Mouse (Mus musculus): ENCODE measurements around the gene Rasa2. TPM values are rescaled to one million over a fixed set of nuclear protein-coding genes. Genes with fewer than 3 reads are reported as not detected.
A peak's percentile ranks its signal among the peaks of the same experiment; 100 is the strongest.
"Not testable (repeated sequence)": the region's sequence is repeated elsewhere in the genome, so short reads cannot be mapped to it uniquely, and the experiment has no call there.

Rasa2 gene
- polyA plus RNA-seq, 1 experiment = 1.2 TPM

GRCm38 (mm10) chr9:96650807-96651206, 19.4 kb upstream of the Rasa2 start:
- Histone ChIP-seq H3K27me3 (ENCODE audit: control insufficient read depth, insufficient read depth, insufficient read length) (no peaks in the 10 kb centered on the region), H3ac (ENCODE audit: control insufficient read depth, insufficient read length) (no peak overlapping the region), H3K36me3 (ENCODE audit: control insufficient read depth, insufficient read depth) (no peaks in the 10 kb centered on the region), H3K79me2 (ENCODE audit: control insufficient read depth, insufficient read depth) (no peaks in the 10 kb centered on the region), H3K4me3 (no peak overlapping the region), H3K4me2 (ENCODE audit: low read depth) (no peak overlapping the region)
- no peak for TF ChIP-seq CEBPB (IDR thresholded peaks at IDR 0.05; ENCODE audit: insufficient read depth, poor library complexity, severe bottlenecking)
- no peak for TF ChIP-seq TCF12 (IDR thresholded peaks at IDR 0.05; ENCODE audit: insufficient read depth, poor library complexity, severe bottlenecking)
- no peak for TF ChIP-seq USF1 (IDR thresholded peaks at IDR 0.05; ENCODE audit: low read depth)
- TF ChIP-seq REST (IDR thresholded peaks at IDR 0.05; ENCODE audit: insufficient read depth, insufficient read length) = no peak
- TF ChIP-seq MYOD1 (IDR thresholded peaks at IDR 0.05; ENCODE audit: control insufficient read depth in 1 of 3, insufficient read length in 2 of 3, low read depth in 2 of 3) = no peak
- TF ChIP-seq MYOG (IDR thresholded peaks at IDR 0.05; ENCODE audit: control insufficient read depth in 1 of 3, insufficient read depth in 1 of 3, insufficient read length in 2 of 3, low read depth in 2 of 3) = no peak
- no peak for TF ChIP-seq TCF3 (IDR thresholded peaks at IDR 0.05; ENCODE audit: insufficient read length, low read depth)
- TF ChIP-seq POLR2AphosphoS2 (IDR thresholded peaks at IDR 0.05; ENCODE audit: insufficient read length, low read depth) = no peak

GRCm38 (mm10) chr9:96649924-96650323, 18.5 kb upstream of the Rasa2 start:
- H3K36me3 ChIP-seq (ENCODE audit: control insufficient read depth, insufficient read depth) = no peaks in the 10 kb centered on the region
- TF ChIP-seq MYOD1 (IDR thresholded peaks at IDR 0.05; ENCODE audit: control insufficient read depth in 1 of 3, insufficient read length in 2 of 3, low read depth in 2 of 3) (peak in 2 of 3 experiments; percentile 30 to 86), REST (IDR thresholded peaks at IDR 0.05; ENCODE audit: insufficient read depth, insufficient read length) (no peak), USF1 (IDR thresholded peaks at IDR 0.05; ENCODE audit: low read depth) (no peak), MYOG (IDR thresholded peaks at IDR 0.05; ENCODE audit: control insufficient read depth in 1 of 3, insufficient read depth in 1 of 3, insufficient read length in 2 of 3, low read depth in 2 of 3) (peak in 1 of 3 experiments; percentile 26), CEBPB (IDR thresholded peaks at IDR 0.05; ENCODE audit: insufficient read depth, poor library complexity, severe bottlenecking) (no peak), MAX (IDR thresholded peaks at IDR 0.05; ENCODE audit: low read depth) (no peak), POLR2A (IDR thresholded peaks at IDR 0.05; ENCODE audit: insufficient read length, low read depth) (no peak), TCF12 (IDR thresholded peaks at IDR 0.05; ENCODE audit: insufficient read depth, poor library complexity, severe bottlenecking) (no peak), SRF (IDR thresholded peaks at IDR 0.05; ENCODE audit: control insufficient read depth, insufficient read length, low read depth) (no peak), E2F4 (IDR thresholded peaks at IDR 0.05; ENCODE audit: insufficient read depth) (no peak)
- no peaks in the 10 kb centered on the region for H3K27me3 ChIP-seq (ENCODE audit: control insufficient read depth, insufficient read depth, insufficient read length)
- no peak overlapping the region for H3K4me2 ChIP-seq (ENCODE audit: low read depth)
- H3K4me3 ChIP-seq = no peak overlapping the region
- no peaks in the 10 kb centered on the region for H3K79me2 ChIP-seq (ENCODE audit: control insufficient read depth, insufficient read depth)
- H3ac ChIP-seq (ENCODE audit: control insufficient read depth, insufficient read length) = no peak overlapping the region

- Histone ChIP-seq H3K79me2 (ENCODE audit: control insufficient read depth, insufficient read depth) (no peaks in the 10 kb centered on the region), H3ac (ENCODE audit: control insufficient read depth, insufficient read length) (no peak overlapping the region), H3K4me3 (no peak overlapping the region), H3K4me2 (ENCODE audit: low read depth) (no peak overlapping the region), H3K36me3 (ENCODE audit: control insufficient read depth, insufficient read depth) (no peaks in the 10 kb centered on the region), H3K27me3 (ENCODE audit: control insufficient read depth, insufficient read depth, insufficient read length) (no peaks in the 10 kb centered on the region)
- TF ChIP-seq MYOG (IDR thresholded peaks at IDR 0.05; ENCODE audit: control insufficient read depth in 1 of 3, insufficient read depth in 1 of 3, insufficient read length in 2 of 3, low read depth in 2 of 3) = no peak
- TF ChIP-seq MYOD1 (IDR thresholded peaks at IDR 0.05; ENCODE audit: control insufficient read depth in 1 of 3, insufficient read length in 2 of 3, low read depth in 2 of 3) = no peak
- TF ChIP-seq CEBPB (IDR thresholded peaks at IDR 0.05; ENCODE audit: insufficient read depth, poor library complexity, severe bottlenecking) = no peak
These were observed 17.9 kb upstream of the Rasa2 start for GRCm38 (mm10) chr9:96649362-96649761.

- Histone ChIP-seq H3ac (ENCODE audit: control insufficient read depth, insufficient read length) (no peak overlapping the region), H3K4me2 (ENCODE audit: low read depth) (no peak overlapping the region), H3K36me3 (ENCODE audit: control insufficient read depth, insufficient read depth) (no peaks in the 10 kb centered on the region), H3K27me3 (ENCODE audit: control insufficient read depth, insufficient read depth, insufficient read length) (no peaks in the 10 kb centered on the region), H3K79me2 (ENCODE audit: control insufficient read depth, insufficient read depth) (no peaks in the 10 kb centered on the region), H3K4me3 (no peak overlapping the region)
- TF ChIP-seq TCF3 (IDR thresholded peaks at IDR 0.05; ENCODE audit: insufficient read length, low read depth) (no peak), CEBPB (IDR thresholded peaks at IDR 0.05; ENCODE audit: insufficient read depth, poor library complexity, severe bottlenecking) (no peak), MYOD1 (IDR thresholded peaks at IDR 0.05; ENCODE audit: control insufficient read depth in 1 of 3, insufficient read length in 2 of 3, low read depth in 2 of 3) (no peak), POLR2A (IDR thresholded peaks at IDR 0.05; ENCODE audit: insufficient read length, low read depth) (no peak), E2F4 (IDR thresholded peaks at IDR 0.05; ENCODE audit: insufficient read depth) (no peak), USF1 (IDR thresholded peaks at IDR 0.05; ENCODE audit: low read depth) (no peak), MYOG (IDR thresholded peaks at IDR 0.05; ENCODE audit: control insufficient read depth in 1 of 3, insufficient read depth in 1 of 3, insufficient read length in 2 of 3, low read depth in 2 of 3) (no peak), MAX (IDR thresholded peaks at IDR 0.05; ENCODE audit: low read depth) (no peak), POLR2AphosphoS2 (IDR thresholded peaks at IDR 0.05; ENCODE audit: insufficient read length, low read depth) (no peak), REST (IDR thresholded peaks at IDR 0.05; ENCODE audit: insufficient read depth, insufficient read length) (no peak)
These were observed 15.4 kb upstream of the Rasa2 start for GRCm38 (mm10) chr9:96646668-96647295.

GRCm38 (mm10) chr9:96644840-96645239, 13.4 kb upstream of the Rasa2 start:
- no peak overlapping the region for H3K4me2 ChIP-seq (ENCODE audit: low read depth)
- no peaks in the 10 kb centered on the region for H3K79me2 ChIP-seq (ENCODE audit: control insufficient read depth, insufficient read depth)
- H3K36me3 ChIP-seq (ENCODE audit: control insufficient read depth, insufficient read depth) = no peaks in the 10 kb centered on the region
- H3K4me3 ChIP-seq = no peak overlapping the region
- H3ac ChIP-seq (ENCODE audit: control insufficient read depth, insufficient read length) = no peak overlapping the region
- no peak for TF ChIP-seq MYOG (IDR thresholded peaks at IDR 0.05; ENCODE audit: control insufficient read depth in 1 of 3, insufficient read depth in 1 of 3, insufficient read length in 2 of 3, low read depth in 2 of 3)
- TF ChIP-seq MAX (IDR thresholded peaks at IDR 0.05; ENCODE audit: low read depth) = no peak
- TF ChIP-seq USF1 (IDR thresholded peaks at IDR 0.05; ENCODE audit: low read depth) = no peak
- TF ChIP-seq CEBPB (IDR thresholded peaks at IDR 0.05; ENCODE audit: insufficient read depth, poor library complexity, severe bottlenecking) = no peak
- TF ChIP-seq REST (IDR thresholded peaks at IDR 0.05; ENCODE audit: insufficient read depth, insufficient read length) = no peak
- TF ChIP-seq SRF (IDR thresholded peaks at IDR 0.05; ENCODE audit: control insufficient read depth, insufficient read length, low read depth) = no peak
- no peak for TF ChIP-seq POLR2AphosphoS2 (IDR thresholded peaks at IDR 0.05; ENCODE audit: insufficient read length, low read depth)
- TF ChIP-seq E2F4 (IDR thresholded peaks at IDR 0.05; ENCODE audit: insufficient read depth) = no peak
- TF ChIP-seq MYOD1 (IDR thresholded peaks at IDR 0.05; ENCODE audit: control insufficient read depth in 1 of 3, insufficient read length in 2 of 3, low read depth in 2 of 3) = no peak
- TF ChIP-seq POLR2A (IDR thresholded peaks at IDR 0.05; ENCODE audit: insufficient read length, low read depth) = no peak
- no peak for TF ChIP-seq TCF3 (IDR thresholded peaks at IDR 0.05; ENCODE audit: insufficient read length, low read depth)
- TF ChIP-seq TCF12 (IDR thresholded peaks at IDR 0.05; ENCODE audit: insufficient read depth, poor library complexity, severe bottlenecking) = no peak
- H3K27me3 ChIP-seq (ENCODE audit: control insufficient read depth, insufficient read depth, insufficient read length) = no peaks in the 10 kb centered on the region

GRCm38 (mm10) chr9:96644002-96644401, 12.6 kb upstream of the Rasa2 start:
- H3K79me2 ChIP-seq (ENCODE audit: control insufficient read depth, insufficient read depth); H3K36me3 ChIP-seq (ENCODE audit: control insufficient read depth, insufficient read depth); H3K4me2 ChIP-seq (ENCODE audit: low read depth); H3ac ChIP-seq (ENCODE audit: control insufficient read depth, insufficient read length); H3K4me3 ChIP-seq; H3K27me3 ChIP-seq (ENCODE audit: control insufficient read depth, insufficient read depth, insufficient read length): not testable (repeated sequence)
